Mouse (Mus musculus): ENCODE data around the gene Dact3. TPM values are rescaled to one million over a fixed set of nuclear protein-coding genes. Genes with fewer than 3 reads are reported as not detected.

The Dact3 gene
- total RNA-seq, 2 experiments from 2014 or later, result 2.0 TPM

- intact Hi-C loops (cut with DNase I), result no loop called here
- DNase-seq, result no peak
Measured at GRCm38 (mm10) chr7:16851636-16852035, 23.5 kb upstream of the Dact3 start.

GRCm38 (mm10) chr7:16853302-16853831 is 21.8 kb upstream of the Dact3 start:
- DNase-seq, result no peak
- intact Hi-C loops (cut with DNase I), result no loop called here

DNA sequence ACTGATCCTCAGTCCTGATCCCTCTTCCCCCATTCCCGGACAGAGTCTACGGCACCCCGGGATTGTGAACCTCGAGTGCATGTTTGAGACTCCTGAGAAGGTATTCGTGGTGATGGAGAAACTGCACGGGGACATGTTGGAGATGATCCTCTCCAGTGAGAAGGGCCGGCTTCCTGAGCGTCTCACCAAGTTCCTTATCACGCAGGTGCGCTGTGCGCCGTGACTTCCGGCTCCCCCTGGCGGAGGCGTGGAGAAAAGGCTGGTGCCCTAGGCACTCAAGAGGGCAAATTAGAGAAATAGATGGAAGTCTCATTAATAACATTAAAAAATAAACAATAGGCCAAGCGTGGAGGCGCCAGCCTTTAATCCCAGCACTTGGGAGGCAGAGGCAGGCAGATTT is 16.8 kb upstream of the Dact3 start:
- DNase-seq, result no peak
- intact Hi-C loops (cut with DNase I), result no loop called here

DNA sequence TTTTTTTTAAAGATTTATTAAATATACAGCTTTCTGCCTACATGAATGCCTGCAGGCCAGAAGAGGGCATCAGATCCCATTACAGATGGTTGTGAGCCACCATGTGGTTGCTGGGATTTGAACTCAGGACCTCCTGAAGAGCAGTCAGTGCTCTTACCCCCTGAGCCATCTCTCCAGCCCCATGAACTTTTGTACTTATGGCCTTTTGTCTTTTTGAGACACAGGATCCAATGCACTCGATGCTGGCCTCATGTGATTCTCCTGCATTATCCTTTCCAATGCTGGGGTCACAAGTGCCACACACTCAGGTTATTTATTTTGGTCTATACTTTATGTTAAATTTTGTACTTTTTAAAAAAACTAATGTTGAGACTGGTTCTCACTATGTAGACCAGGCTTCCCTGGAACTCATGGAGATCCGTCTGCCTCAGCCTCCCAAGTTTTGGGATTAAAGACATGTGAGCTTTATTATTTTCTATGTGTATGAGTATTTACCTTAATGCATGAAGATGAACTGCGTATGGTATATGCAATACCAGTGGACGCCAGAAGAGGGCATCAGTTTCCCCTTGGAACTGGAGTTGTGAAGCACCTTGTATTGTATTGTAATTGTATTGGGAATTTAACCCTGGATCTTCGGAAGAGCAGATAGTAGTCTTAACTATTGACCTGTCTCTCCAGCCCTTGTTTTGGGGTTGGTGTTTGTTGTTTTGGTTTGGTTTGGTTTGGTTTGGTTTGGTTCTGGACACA is 15.0 kb upstream of the Dact3 start:
- no peak for DNase-seq
- intact Hi-C loops (cut with DNase I), result no loop called here

GRCm38 (mm10) chr7:16867488-16867887 is 7.6 kb upstream of the Dact3 start:
- intact Hi-C loops (cut with DNase I), result no loop called here
- no peak for DNase-seq

DNA sequence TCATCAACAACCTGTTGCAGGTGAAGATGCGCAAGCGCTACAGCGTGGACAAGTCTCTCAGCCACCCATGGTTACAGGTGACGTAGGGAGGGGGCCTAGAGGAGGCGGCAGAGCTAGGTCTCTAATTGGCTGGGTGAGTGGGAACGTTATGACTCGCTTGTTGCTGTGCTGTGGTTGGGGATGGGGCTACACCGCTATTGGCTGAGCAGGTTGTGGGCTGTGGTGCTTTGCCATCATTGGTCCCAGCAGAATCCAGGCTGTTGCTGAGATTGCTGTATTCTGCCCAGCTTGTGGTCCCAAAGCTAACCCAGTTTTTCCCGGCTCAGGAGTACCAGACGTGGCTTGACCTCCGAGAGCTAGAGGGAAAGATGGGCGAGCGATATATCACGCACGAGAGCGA is 5.6 kb upstream of the Dact3 start:
- DNase-seq, result no peak
- intact Hi-C loops (cut with DNase I), result no loop called here

- intact Hi-C loops (cut with DNase I), result no loop called here
- DNase-seq, result no peak
Measured at GRCm38 (mm10) chr7:16871600-16871999, 3.5 kb upstream of the Dact3 start.

- intact Hi-C loops (cut with DNase I), result no loop called here
- no peak for DNase-seq
Measured at GRCm38 (mm10) chr7:16872478-16872877, 2.6 kb upstream of the Dact3 start.

GRCm38 (mm10) chr7:16873392-16873791 is 1.7 kb upstream of the Dact3 start:
- DNase-seq, result no peak
- intact Hi-C loops (cut with DNase I), result no loop called here

GRCm38 (mm10) chr7:16874190-16874589 is 927 bp upstream of the Dact3 start:
- intact Hi-C loops (cut with DNase I), result loop anchor here (1.0 kb wide), 1 partner anchor 17 kb away; the partner anchor contains the start of gene Gng8

DNA sequence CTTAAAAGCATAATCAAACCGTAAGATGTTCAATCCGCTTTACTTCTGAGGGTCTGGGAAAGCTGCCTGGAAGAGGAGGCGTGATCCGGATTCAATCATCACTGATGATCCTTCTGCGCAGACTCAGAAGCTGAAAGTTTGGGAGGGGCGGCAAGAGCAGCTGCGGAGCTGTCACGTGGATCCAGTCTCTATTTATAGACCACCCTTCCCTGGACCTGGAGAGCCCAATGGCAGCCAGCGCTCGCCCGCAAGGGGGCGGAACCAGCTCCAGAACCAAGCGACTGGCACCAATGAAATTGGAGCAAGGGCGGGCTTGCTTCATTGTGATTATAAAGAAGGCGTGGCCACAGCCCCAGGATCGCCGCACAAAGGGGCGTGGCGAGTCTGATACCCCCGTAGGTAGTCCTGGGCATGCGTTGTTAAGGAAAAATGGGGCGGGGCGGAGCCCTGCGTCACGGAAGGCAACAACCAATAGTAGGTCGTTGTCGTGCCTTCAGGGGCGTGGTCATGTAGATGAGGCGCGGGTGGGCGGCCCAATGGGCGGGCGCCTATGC is 284 bp upstream of the Dact3 start:
- DNase-seq, result peak; percentile 99 to 100
- intact Hi-C loops (cut with DNase I), result loop anchor here (1.0 kb wide), 1 partner anchor 16 kb away; the partner anchor contains the start of gene Gng8

More at GRCm38 (mm10) chr7:16874190-16874589, 927 bp upstream of the Dact3 start:
- DNase-seq, result peak; percentile 69 to 76

GRCm38 (mm10) chr7:16875326-16875725 is 209 bp downstream of the Dact3 start:
- DNase-seq, result no peak
- intact Hi-C loops (cut with DNase I), result no loop called here

GRCm38 (mm10) chr7:16876006-16876405 is 889 bp downstream of the Dact3 start:
- no peak for DNase-seq
- intact Hi-C loops (cut with DNase I), result no loop called here

DNA sequence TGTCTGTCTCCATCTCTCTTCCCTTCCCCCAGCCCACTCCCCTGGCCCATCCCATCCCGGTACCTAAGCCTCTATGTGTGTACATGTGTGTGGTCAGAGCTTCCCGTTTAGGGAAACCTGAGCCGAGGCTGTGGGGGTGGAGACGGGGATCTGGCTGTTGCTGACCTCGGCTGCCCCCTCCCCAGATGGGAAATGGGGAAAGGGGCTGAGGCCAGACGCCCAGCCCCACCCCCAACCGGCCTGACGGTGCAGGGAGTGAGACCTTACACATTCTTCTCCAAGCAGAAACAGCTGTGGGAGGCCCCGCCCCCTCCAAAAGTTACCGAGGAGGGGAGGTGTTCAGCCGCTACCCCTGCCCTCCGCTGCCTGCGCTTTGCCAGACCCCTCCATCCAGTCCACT is 1.5 kb downstream of the Dact3 start:
- no peak for DNase-seq

GRCm38 (mm10) chr7:16877717-16878116 is 2.6 kb downstream of the Dact3 start:
- no peak for DNase-seq
- intact Hi-C loops (cut with DNase I), result no loop called here

More for the DNA sequence above, 1.5 kb downstream of the Dact3 start:
- intact Hi-C loops (cut with DNase I), result no loop called here

DNA sequence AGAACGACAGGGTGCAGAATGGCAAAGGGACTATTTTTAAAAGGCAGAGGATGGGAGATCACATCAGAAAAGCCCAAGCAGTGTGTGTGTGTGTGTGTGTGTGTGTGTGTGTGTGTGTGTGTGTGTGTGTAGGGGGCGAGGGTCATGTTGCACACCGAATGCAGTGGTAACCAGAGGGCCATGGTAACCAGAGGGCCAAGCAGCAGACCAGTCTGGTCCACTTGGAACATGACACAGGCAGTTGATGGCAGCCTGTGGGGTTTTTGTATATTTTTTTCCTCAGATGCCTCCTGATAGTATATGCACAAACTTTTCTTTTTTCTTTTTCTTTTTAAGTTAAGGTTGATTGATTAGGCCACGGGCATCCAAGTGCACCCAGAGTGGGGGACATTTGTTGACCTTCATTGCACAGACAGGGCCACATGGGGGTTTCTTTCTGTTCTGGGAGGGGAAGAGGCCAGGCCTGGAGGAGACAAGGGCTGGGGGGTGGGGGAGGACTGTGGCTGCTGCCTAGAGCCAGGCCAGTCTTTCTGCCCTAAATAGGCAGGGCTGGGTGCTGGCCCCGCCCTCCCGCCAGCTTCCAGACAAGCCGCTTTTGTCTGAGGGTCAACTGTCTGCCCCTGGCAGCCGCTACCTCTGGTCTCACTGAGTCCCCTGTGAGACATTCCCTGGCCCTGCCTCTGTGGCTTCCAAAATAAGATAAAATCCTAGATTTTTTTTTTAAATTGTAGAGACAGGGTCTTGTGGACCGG is 4.9 kb downstream of the Dact3 start:
- peak in 1 of 2 experiments; percentile 35 for DNase-seq
- intact Hi-C loops (cut with DNase I), result no loop called here

- no peak for DNase-seq
- intact Hi-C loops (cut with DNase I), result no loop called here
Measured at GRCm38 (mm10) chr7:16880615-16881014, 5.5 kb downstream of the Dact3 start.

DNA sequence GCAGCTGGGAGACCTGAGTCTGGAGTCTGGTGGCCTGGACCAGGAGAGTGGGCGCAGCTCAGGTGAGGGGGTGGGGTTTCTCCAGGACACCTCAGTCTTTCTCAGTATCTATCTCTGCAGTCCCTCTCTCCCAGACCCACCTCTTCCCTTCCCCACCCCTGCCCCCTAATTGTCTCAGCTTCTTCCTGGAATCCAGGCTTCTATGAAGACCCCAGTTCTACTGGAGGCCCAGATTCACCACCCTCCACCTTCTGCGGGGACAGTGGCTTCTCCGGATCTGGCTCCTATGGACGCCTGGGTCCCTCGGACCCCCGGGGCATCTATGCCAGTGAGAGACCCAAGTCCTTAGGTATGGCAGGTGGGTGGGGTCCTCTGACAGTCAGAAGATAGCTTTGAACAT is 8.0 kb downstream of the Dact3 start:
- no peak for DNase-seq
- intact Hi-C loops (cut with DNase I), result no loop called here

DNA sequence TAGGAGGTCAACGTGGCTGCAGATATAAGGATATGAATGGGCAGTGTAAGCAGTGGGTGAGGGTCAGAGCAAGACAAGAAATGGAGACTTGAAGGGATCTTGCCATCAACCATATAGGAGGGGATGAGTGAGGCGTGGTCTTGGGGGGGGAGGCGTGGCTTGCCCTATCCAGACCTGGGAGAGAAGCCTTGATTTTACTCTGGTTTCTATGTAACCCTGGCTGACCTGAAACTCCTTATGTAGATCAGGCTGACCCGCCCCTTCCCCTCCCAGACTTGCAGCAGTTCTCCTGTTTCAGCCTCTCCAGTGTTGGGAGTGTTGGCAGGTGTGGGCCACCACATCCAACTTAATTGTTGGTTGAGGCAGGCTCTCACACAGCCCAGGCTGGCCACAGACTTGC is 9.2 kb downstream of the Dact3 start:
- no peak for DNase-seq
- intact Hi-C loops (cut with DNase I), result no loop called here

- intact Hi-C loops (cut with DNase I), result no loop called here
- DNase-seq, result no peak
Measured at GRCm38 (mm10) chr7:16885271-16885776, 10.2 kb downstream of the Dact3 start.

- intact Hi-C loops (cut with DNase I), result no loop called here
- no peak for DNase-seq
Measured at GRCm38 (mm10) chr7:16885905-16886304, 10.8 kb downstream of the Dact3 start.

Data from gastrocnemius, postnatal 36 days (tissue).